Mouse (Mus musculus) CH12.LX (cell line): ENCODE data around the gene Taf1.

Source experiments
- CTCF ChIP-seq, 2 experiments: IDR thresholded peaks in 1 of 2; conservative IDR thresholded peaks in 1 of 2; 2 replicates each; pipeline ENCODE4 v1.5.1; 2011 to 2012; ENCODE audit warnings: low read depth in 2 of 2, low read length in 2 of 2, improper control_type of control experiment in 1 of 2, inconsistent platforms in 1 of 2, mild to moderate bottlenecking in 1 of 2, moderate library complexity in 1 of 2
- JUND ChIP-seq: conservative IDR thresholded peaks from 2 replicates; pipeline ENCODE4 v1.6.1; 2011; ENCODE audit warnings: low read depth, low read length, improper control_type of control experiment
- NELFE ChIP-seq: IDR thresholded peaks from 2 replicates; pipeline ENCODE4 v1.6.1; 2011; ENCODE audit warnings: low read depth, low read length, improper control_type of control experiment

DNA sequence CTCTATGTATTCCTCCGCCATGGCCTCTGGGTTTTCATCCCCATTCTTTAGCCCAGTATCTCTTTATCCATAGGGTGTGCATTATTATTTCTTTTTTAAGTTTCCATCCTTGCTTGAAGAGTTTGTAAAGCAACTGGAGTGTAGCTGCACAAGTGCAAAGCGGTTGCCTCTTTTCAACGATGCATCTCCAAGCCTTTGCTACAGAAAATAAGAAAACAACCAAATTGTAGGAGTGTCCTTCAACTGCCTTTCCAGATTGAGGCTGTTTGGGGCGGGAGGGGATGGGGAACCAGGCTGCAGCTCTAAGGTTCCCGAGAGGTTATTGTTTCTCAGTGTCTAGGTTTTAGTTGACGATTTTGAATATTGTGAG lies 108.6 kb downstream of the Taf1 start:
- TF ChIP-seq NELFE = no peak
- TF ChIP-seq JUND = no peak
- no peak for TF ChIP-seq CTCF (conservative IDR thresholded peaks at IDR 0.05 in 1 of 2, IDR thresholded peaks at IDR 0.05 in 1 of 2; ENCODE audit: low read depth in 2 of 2, low read length in 2 of 2)
